Mouse (Mus musculus): Measurements from ENCODE around the gene Tead1.

GRCm38 (mm10) chr7:112678418-112679170 is 524 bp upstream of the Tead1 start:
- no peak for TF ChIP-seq CTCF (IDR thresholded peaks at IDR 0.05; ENCODE audit: low read depth)
- TF ChIP-seq EP300 (IDR thresholded peaks at IDR 0.05; ENCODE audit: low read depth): 0 out of 2 replicates have a peak, but pooled peaks have one; percentile 25
